Mouse (Mus musculus) intestine, postnatal 0 days (tissue): Measurements from ENCODE around the gene Vipr1. TPM values are rescaled to one million over a fixed set of nuclear protein-coding genes. Genes with fewer than 3 reads are reported as not detected.
"Not testable (repeated sequence)": the region's sequence is repeated elsewhere in the genome, so short reads cannot be mapped to it uniquely, and the experiment has no call there.

ENCODE experiments used
- ATAC-seq: fragments of 200-750 bp; cut with Nextera tagmentation; 2 replicates; pipeline ENCODE4 v1.8.0; 2017; ENCODE audit warnings: mild to moderate bottlenecking, moderate TSS enrichment, moderate library complexity
- H3K27ac ChIP-seq: fragments of 300-500 bp; sonication (generic); 2 replicates; pipeline ENCODE4 v1.5.1; 2014; ENCODE audit warnings: mild to moderate bottlenecking, low read depth, low read length, moderate library complexity
- H3K27me3 ChIP-seq: fragments of 300-500 bp; sonication (generic); replicated peaks from 2 replicates; pipeline ENCODE4 v1.6.1; 2014; ENCODE audit warnings: low read length, mixed read lengths; ENCODE audit not compliant: control insufficient read depth, insufficient read depth
- H3K36me3 ChIP-seq: fragments of 300-500 bp; sonication (generic); 2 replicates; pipeline ENCODE4 v1.6.1; 2014; ENCODE audit warnings: mild to moderate bottlenecking, moderate library complexity; ENCODE audit not compliant: control insufficient read depth, insufficient read depth
- H3K4me1 ChIP-seq: fragments of 300-500 bp; sonication (generic); replicated peaks from 2 replicates; pipeline ENCODE4 v1.6.1; 2014; ENCODE audit warnings: antibody characterized with exemption, low read length, mixed read lengths; ENCODE audit not compliant: control insufficient read depth, insufficient read depth
- H3K4me2 ChIP-seq: fragments of 300-500 bp; sonication (generic); replicated peaks from 2 replicates; pipeline ENCODE4 v1.6.1; 2014; ENCODE audit warnings: low read depth, mild to moderate bottlenecking, moderate library complexity
- H3K4me3 ChIP-seq: fragments of 300-500 bp; sonication (generic); 2 replicates; pipeline ENCODE4 v1.5.1; 2014; ENCODE audit warnings: low read depth, low read length
- H3K9ac ChIP-seq: fragments of 300-500 bp; sonication (generic); 2 replicates; pipeline ENCODE4 v1.6.1; 2014; ENCODE audit warnings: mild to moderate bottlenecking, low read depth, low read length
- H3K9me3 ChIP-seq: fragments of 300-500 bp; sonication (generic); 2 replicates; pipeline ENCODE4 v1.6.1; 2016; ENCODE audit warnings: mixed run types; ENCODE audit not compliant: control insufficient read depth
- CTCF ChIP-seq: sonication (generic); IDR thresholded peaks from 2 replicates; pipeline ENCODE4 v1.5.1; 2016; ENCODE audit warnings: low read depth, mild to moderate bottlenecking, control low read depth, antibody characterized with exemption, moderate library complexity
- WGBS: fragments of 180-500 bp; shearing (Covaris S2); extraction: QIAGEN DNeasy Blood & Tissue Kit; methylation state at CpG from one replicate; pipeline ENCODE4 v1.1.7; 2014; 5-methylcytosine and 5-hydroxymethylcytosine counted together
- polyA plus RNA-seq: library from polyadenylated mRNA; unstranded; fragments of >200 nt; fragmentation: Nextera tagmentation; extraction: Ambion mirVana; gene quantifications from 2 replicates; pipeline ENCODE4 v1.2.1, GENCODE M21; 2015

The Vipr1 gene
- polyA plus RNA-seq, result 22.8 and 23.3 TPM in 2 replicates

DNA sequence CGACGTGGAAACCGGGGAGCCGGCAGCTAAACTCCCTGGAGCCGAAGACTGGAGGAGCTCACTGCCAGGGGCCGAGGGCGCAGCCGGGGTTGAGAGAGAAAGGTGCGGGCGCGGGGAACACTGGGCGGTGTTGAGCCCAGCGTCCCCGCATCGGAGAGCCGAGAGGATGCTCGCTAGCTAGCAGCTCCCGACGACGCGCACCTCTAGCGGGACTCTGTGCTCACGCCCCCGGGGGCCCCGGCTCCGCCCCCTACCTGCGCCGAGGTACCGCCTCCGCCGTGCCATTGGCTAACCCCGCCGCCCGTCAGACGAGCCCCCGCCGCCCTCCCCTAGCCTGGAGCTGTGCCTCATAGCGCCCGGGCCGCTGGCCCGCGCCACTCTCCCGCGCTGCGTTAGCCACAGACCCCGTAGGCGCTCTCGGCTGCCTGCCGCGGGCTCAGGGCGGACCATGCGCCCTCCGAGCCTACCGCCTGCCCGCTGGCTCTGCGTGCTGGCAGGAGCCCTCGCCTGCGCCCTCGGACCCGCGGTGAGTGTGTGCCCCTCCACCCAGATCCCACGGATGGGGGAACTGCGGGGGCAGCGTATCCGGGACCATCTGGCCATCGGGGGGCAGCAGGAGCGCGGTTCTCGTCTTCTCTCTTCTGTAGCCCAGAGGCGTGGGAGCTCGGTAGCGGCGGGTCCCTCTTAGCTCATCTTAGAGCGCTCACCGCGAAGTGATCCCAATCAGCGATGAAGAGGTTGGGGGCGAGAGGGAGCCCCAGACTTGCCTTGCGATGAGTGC, at the start of gene Vipr1:
Gene Vipr1 (plus strand): TSS at position 316 of the 781 bp plus-strand sequence.
- TF ChIP-seq CTCF, result peak; percentile 57
- H3K36me3 ChIP-seq, result no peaks in the 10 kb centered on the region
- H3K4me3 ChIP-seq, result peak within 1 kb of the TSS; percentile 69
- peak within 1 kb of the TSS; percentile 88 for H3K4me2 ChIP-seq
- H3K9me3 ChIP-seq, result no peaks in the 10 kb centered on the region
- H3K9ac ChIP-seq, result peak within 1 kb of the TSS; percentile 59
- under 1% methylated on average over 63 of the region's 79 CpGs for WGBS
- peaks cover 7% of the 10 kb centered on the region; the same call in 1 of the 2 replicates for H3K27me3 ChIP-seq
- peak within 1 kb of the TSS; percentile 71 for H3K27ac ChIP-seq
- H3K4me1 ChIP-seq, result peaks cover 17% of the 10 kb centered on the region
- peak; percentile 84 for ATAC-seq

DNA sequence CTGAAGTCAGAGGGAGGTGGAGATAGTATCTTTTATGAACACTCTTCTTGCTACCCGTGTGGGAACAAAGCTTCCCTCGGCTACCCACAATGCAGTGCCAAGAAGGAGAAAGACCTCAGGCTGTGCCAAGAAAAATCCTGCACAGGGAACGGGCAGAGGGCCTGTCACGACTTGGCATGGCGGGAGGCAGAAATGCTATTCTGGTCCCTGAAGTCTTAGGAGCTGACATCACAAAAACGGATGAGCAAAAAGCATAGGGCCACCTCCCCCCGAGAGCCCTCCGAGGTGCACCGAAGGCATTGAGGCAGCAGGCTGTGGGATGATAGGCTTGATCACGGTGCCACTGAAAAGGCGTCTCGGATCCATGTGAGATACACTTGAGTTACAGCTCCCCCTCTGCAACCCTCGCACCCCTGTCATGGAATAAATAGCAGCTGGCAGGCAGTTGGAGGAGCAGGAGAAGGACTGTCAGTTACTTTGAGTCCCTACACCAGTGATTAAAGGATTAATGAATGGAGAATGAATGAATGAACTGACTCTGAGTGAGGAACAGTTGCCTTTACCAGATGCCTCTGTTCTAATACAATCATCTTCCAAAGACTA, 49.5 kb upstream of the Vipr1 start:
- ATAC-seq, result no peak
- no peaks in the 10 kb centered on the region for H3K4me1 ChIP-seq

DNA sequence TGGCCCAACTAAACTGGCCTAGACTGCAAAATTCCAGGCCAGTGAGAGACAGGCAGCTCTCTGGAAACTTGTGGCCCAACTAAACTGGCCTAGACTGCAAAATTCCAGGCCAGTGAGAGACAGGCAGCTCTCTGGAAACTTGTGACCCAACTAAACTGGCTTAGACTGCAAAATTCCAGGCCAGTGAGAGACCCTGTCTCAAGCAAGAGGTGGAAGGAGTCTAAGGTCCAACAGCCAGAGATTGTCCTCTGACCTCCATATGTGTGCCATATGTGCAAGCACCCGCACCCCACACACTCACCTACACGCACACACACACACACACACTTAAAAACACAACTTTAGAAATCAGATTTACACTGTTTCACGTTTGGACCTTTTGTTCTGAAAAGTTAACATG, 48.7 kb upstream of the Vipr1 start:
- H3K27ac ChIP-seq, H3K9me3 ChIP-seq, H3K4me1 ChIP-seq, H3K9ac ChIP-seq, H3K4me3 ChIP-seq, ATAC-seq, H3K27me3 ChIP-seq, H3K36me3 ChIP-seq, H3K4me2 ChIP-seq: not testable (repeated sequence)
- 84% methylated on average over 3 of the region's 3 CpGs for WGBS

More for the DNA sequence above, 49.5 kb upstream of the Vipr1 start:
- no peak overlapping the region for H3K4me2 ChIP-seq
- H3K9ac ChIP-seq, result no peak overlapping the region
- no peak overlapping the region for H3K4me3 ChIP-seq
- H3K27me3 ChIP-seq, result no peaks in the 10 kb centered on the region
- H3K27ac ChIP-seq, result no peak overlapping the region
- WGBS, result 79% methylated on average over 13 of the region's 13 CpGs
- TF ChIP-seq CTCF, result no peak
- H3K36me3 ChIP-seq, result no peaks in the 10 kb centered on the region
- no peaks in the 10 kb centered on the region for H3K9me3 ChIP-seq

DNA sequence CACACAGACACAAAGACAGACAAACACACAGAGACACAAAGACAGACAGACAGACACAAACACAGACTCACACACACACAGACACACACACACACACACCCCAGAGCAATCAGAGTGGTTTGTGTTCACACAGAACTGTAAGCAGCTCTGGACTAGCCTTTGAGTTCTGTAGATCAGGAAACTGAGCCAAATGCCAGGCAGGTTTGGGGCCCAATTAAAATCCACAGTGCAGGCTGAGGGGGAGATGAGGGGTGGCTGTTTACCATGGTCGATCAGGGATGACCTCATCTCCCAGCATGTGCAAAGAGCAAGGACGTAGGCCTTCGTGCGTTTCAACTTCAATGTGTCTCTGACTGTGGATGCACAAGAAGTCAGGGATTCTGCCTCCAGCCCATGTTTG, 47.7 kb upstream of the Vipr1 start:
- H3K9ac ChIP-seq, result no peak overlapping the region
- H3K4me3 ChIP-seq, result no peak overlapping the region
- H3K36me3 ChIP-seq, result no peaks in the 10 kb centered on the region
- H3K4me1 ChIP-seq, result no peaks in the 10 kb centered on the region
- H3K27me3 ChIP-seq, result no peaks in the 10 kb centered on the region
- TF ChIP-seq CTCF, result no peak
- 55% methylated on average over 4 of the region's 4 CpGs for WGBS
- H3K27ac ChIP-seq, result no peak overlapping the region
- no peak for ATAC-seq
- H3K9me3 ChIP-seq, result no peaks in the 10 kb centered on the region
- H3K4me2 ChIP-seq, result no peak overlapping the region

DNA sequence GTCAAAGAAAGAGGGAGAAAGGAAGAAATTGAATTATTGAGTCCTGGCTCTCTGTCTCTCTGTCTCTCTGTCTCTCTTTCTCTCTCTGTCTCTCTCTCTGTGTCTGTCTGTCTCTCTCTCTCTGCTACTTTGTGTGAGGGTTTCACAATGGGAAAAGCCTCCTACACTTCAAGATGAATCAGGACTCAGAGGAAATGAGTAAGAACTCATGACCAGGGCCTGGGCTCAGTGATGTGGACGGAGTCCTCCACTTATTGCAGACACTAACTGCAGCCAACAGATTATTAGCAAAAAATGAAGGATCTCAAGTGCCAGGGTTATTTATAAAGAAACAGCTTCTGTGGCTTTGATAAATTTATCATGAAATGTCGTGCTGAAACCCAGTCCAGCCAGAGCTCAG, 44.4 kb upstream of the Vipr1 start:
- Histone ChIP-seq H3K4me3 (no peak overlapping the region), H3K36me3 (no peaks in the 10 kb centered on the region), H3K9me3 (no peaks in the 10 kb centered on the region), H3K4me2 (no peak overlapping the region), H3K27ac (no peak overlapping the region), H3K27me3 (no peaks in the 10 kb centered on the region), H3K9ac (no peak overlapping the region), H3K4me1 (no peaks in the 10 kb centered on the region)
- 70% methylated on average over 2 of the region's 2 CpGs for WGBS
- TF ChIP-seq CTCF, result no peak
- no peak for ATAC-seq

DNA sequence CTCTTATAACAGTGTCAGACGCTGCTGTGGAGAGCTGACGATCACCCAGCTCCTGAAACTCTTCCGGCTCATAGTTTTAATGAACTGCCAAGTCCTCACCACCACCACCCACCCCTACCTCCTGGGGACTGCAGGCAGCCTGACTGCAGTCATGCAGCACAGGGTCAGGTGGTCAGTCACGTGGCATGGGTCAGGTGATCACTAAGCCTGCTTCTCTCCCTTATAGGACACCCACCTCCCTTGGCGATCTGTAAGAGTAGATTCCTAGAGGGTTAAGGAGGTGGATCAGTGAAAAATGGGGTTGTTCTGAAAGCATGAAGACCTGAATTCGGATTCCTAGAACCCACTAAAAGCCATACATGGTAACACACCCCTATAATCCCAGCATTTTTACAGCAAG, 43.0 kb upstream of the Vipr1 start:
- Histone ChIP-seq H3K4me3 (no peak overlapping the region), H3K4me2 (no peak overlapping the region), H3K9me3 (no peaks in the 10 kb centered on the region), H3K9ac (no peak overlapping the region), H3K36me3 (no peaks in the 10 kb centered on the region), H3K4me1 (no peaks in the 10 kb centered on the region), H3K27ac (no peak overlapping the region), H3K27me3 (no peaks in the 10 kb centered on the region)
- no peak for ATAC-seq
- WGBS, result 74% methylated on average over 6 of the region's 6 CpGs
- TF ChIP-seq CTCF, result no peak
